Mouse (Mus musculus): ENCODE data around the gene E030025P04Rik. TPM values are rescaled to one million over a fixed set of nuclear protein-coding genes. Genes with fewer than 3 reads are reported as not detected.

The E030025P04Rik gene
- not detected in 2 replicates for polyA plus RNA-seq (2016; fragmentation: Nextera tagmentation; extraction: Ambion mirVana)

GRCm38 (mm10) chr11:109144236-109144635 lies at the start of gene E030025P04Rik:
E030025P04Rik (minus strand) TSS chr11:109144369.
- Histone ChIP-seq H3K9ac (replicated peaks) (no peak within 1 kb of the TSS), H3K9me3 (no peaks in the 10 kb centered on the region), H3K27me3 (no peaks in the 10 kb centered on the region), H3K4me3 (replicated peaks) (no peak within 1 kb of the TSS), H3K4me1 (replicated peaks) (peaks cover 7% of the 10 kb centered on the region; the same call in 1 of the 2 replicates), H3K36me3 (no peaks in the 10 kb centered on the region), H3K27ac (no peak within 1 kb of the TSS), H3K4me2 (no peak within 1 kb of the TSS)
- WGBS: 79% methylated on average over 4 of the region's 4 CpGs
- no peak for ATAC-seq (ENCODE audit: insufficient number of reproducible peaks, insufficient read depth, low FRiP score, low TSS enrichment, low read depth)

GRCm38 (mm10) chr11:109192673-109193557 lies 48.7 kb upstream of the E030025P04Rik start:
- Histone ChIP-seq H3K27ac (no peak overlapping the region), H3K4me1 (replicated peaks) (0 out of 2 replicates have a peak, but pooled peaks cover 4% of the 10 kb centered on the region), H3K27me3 (no peaks in the 10 kb centered on the region), H3K4me2 (no peak overlapping the region), H3K36me3 (no peaks in the 10 kb centered on the region), H3K4me3 (replicated peaks) (no peak overlapping the region), H3K9ac (replicated peaks) (0 out of 2 replicates have a peak overlapping the region, but pooled peaks have one; percentile 13), H3K9me3 (no peaks in the 10 kb centered on the region)
- peak; percentile 37; the same call in 1 of the 2 replicates for ATAC-seq (ENCODE audit: insufficient number of reproducible peaks, insufficient read depth, low FRiP score, low TSS enrichment, low read depth)
- 45% methylated on average over 15 of the region's 15 CpGs for WGBS

GRCm38 (mm10) chr11:109188235-109188634 lies 44.1 kb upstream of the E030025P04Rik start:
- Histone ChIP-seq H3K4me2 (no peak overlapping the region), H3K9me3 (no peaks in the 10 kb centered on the region), H3K36me3 (no peaks in the 10 kb centered on the region), H3K27me3 (no peaks in the 10 kb centered on the region), H3K9ac (replicated peaks) (no peak overlapping the region), H3K27ac (no peak overlapping the region), H3K4me3 (replicated peaks) (no peak overlapping the region), H3K4me1 (replicated peaks) (0 out of 2 replicates have a peak, but pooled peaks cover 10% of the 10 kb centered on the region)
- no peak for ATAC-seq (ENCODE audit: insufficient number of reproducible peaks, insufficient read depth, low FRiP score, low TSS enrichment, low read depth)
- 80% methylated on average over 5 of the region's 5 CpGs for WGBS

- WGBS: 44% methylated on average over 6 of the region's 6 CpGs
- Histone ChIP-seq H3K4me1 (replicated peaks) (0 out of 2 replicates have a peak, but pooled peaks cover 7% of the 10 kb centered on the region), H3K4me3 (replicated peaks) (no peak overlapping the region), H3K27me3 (no peaks in the 10 kb centered on the region), H3K27ac (no peak overlapping the region), H3K4me2 (no peak overlapping the region), H3K9ac (replicated peaks) (no peak overlapping the region), H3K9me3 (no peaks in the 10 kb centered on the region), H3K36me3 (no peaks in the 10 kb centered on the region)
- no peak for ATAC-seq (ENCODE audit: insufficient number of reproducible peaks, insufficient read depth, low FRiP score, low TSS enrichment, low read depth)
Observed at GRCm38 (mm10) chr11:109187631-109188184, 43.5 kb upstream of the E030025P04Rik start.

- Histone ChIP-seq H3K4me2 (no peak overlapping the region), H3K4me1 (replicated peaks) (peaks cover 5% of the 10 kb centered on the region), H3K9me3 (no peaks in the 10 kb centered on the region), H3K27me3 (0 out of 2 replicates have a peak, but pooled peaks cover 12% of the 10 kb centered on the region), H3K36me3 (no peaks in the 10 kb centered on the region), H3K27ac (no peak overlapping the region), H3K4me3 (replicated peaks) (no peak overlapping the region), H3K9ac (replicated peaks) (no peak overlapping the region)
- no peak for ATAC-seq (ENCODE audit: insufficient number of reproducible peaks, insufficient read depth, low FRiP score, low TSS enrichment, low read depth)
- 65% methylated on average over 7 of the region's 7 CpGs for WGBS
Observed at GRCm38 (mm10) chr11:109181118-109181517, 36.9 kb upstream of the E030025P04Rik start.

GRCm38 (mm10) chr11:109180290-109180689 lies 36.1 kb upstream of the E030025P04Rik start:
- Histone ChIP-seq H3K27ac (no peak overlapping the region), H3K4me3 (replicated peaks) (no peak overlapping the region), H3K4me2 (no peak overlapping the region), H3K4me1 (replicated peaks) (peaks cover 5% of the 10 kb centered on the region), H3K9me3 (no peaks in the 10 kb centered on the region), H3K36me3 (no peaks in the 10 kb centered on the region), H3K27me3 (0 out of 2 replicates have a peak, but pooled peaks cover 12% of the 10 kb centered on the region), H3K9ac (replicated peaks) (no peak overlapping the region)
- ATAC-seq (ENCODE audit: insufficient number of reproducible peaks, insufficient read depth, low FRiP score, low TSS enrichment, low read depth): no peak
- 92% methylated on average over 11 of the region's 11 CpGs for WGBS

- ATAC-seq (ENCODE audit: insufficient number of reproducible peaks, insufficient read depth, low FRiP score, low TSS enrichment, low read depth): no peak
- H3K27ac ChIP-seq: no peak overlapping the region
- H3K4me3 ChIP-seq (replicated peaks): no peak overlapping the region
- 54% methylated on average over 8 of the region's 8 CpGs for WGBS
- H3K9ac ChIP-seq (replicated peaks): no peak overlapping the region
- H3K36me3 ChIP-seq: no peaks in the 10 kb centered on the region
- H3K27me3 ChIP-seq: 0 out of 2 replicates have a peak, but pooled peaks cover 12% of the 10 kb centered on the region
- H3K9me3 ChIP-seq: no peaks in the 10 kb centered on the region
- no peak overlapping the region for H3K4me2 ChIP-seq
- H3K4me1 ChIP-seq (replicated peaks): peaks cover 5% of the 10 kb centered on the region
Observed at GRCm38 (mm10) chr11:109178788-109179518, 34.8 kb upstream of the E030025P04Rik start.

- H3K27me3 ChIP-seq: 0 out of 2 replicates have a peak, but pooled peaks cover 11% of the 10 kb centered on the region
- peaks cover 4% of the 10 kb centered on the region; the same call in 1 of the 2 replicates for H3K9me3 ChIP-seq
- H3K27ac ChIP-seq: no peak overlapping the region
- H3K4me2 ChIP-seq: no peak overlapping the region
- no peak overlapping the region for H3K4me3 ChIP-seq (replicated peaks)
- H3K9ac ChIP-seq (replicated peaks): no peak overlapping the region
- no peak for ATAC-seq (ENCODE audit: insufficient number of reproducible peaks, insufficient read depth, low FRiP score, low TSS enrichment, low read depth)
- 71% methylated on average over 8 of the region's 8 CpGs for WGBS
- H3K4me1 ChIP-seq (replicated peaks): peaks cover 5% of the 10 kb centered on the region; the same call in 1 of the 2 replicates
- no peaks in the 10 kb centered on the region for H3K36me3 ChIP-seq
Observed at GRCm38 (mm10) chr11:109175376-109175969, 31.3 kb upstream of the E030025P04Rik start.

GRCm38 (mm10) chr11:109172224-109172623 lies 28.1 kb upstream of the E030025P04Rik start:
- H3K4me1 ChIP-seq (replicated peaks): peaks cover 16% of the 10 kb centered on the region
- no peak overlapping the region for H3K4me3 ChIP-seq (replicated peaks)
- H3K9me3 ChIP-seq: peaks cover 4% of the 10 kb centered on the region; the same call in 1 of the 2 replicates
- ATAC-seq (ENCODE audit: insufficient number of reproducible peaks, insufficient read depth, low FRiP score, low TSS enrichment, low read depth): no peak
- no peak overlapping the region for H3K9ac ChIP-seq (replicated peaks)
- no peak overlapping the region for H3K27ac ChIP-seq
- no peaks in the 10 kb centered on the region for H3K27me3 ChIP-seq
- no peak overlapping the region for H3K4me2 ChIP-seq
- H3K36me3 ChIP-seq: no peaks in the 10 kb centered on the region
- 73% methylated on average over 1 of the region's 1 CpGs for WGBS

GRCm38 (mm10) chr11:109170771-109171170 lies 26.6 kb upstream of the E030025P04Rik start:
- Histone ChIP-seq H3K4me3 (replicated peaks) (no peak overlapping the region), H3K27me3 (no peaks in the 10 kb centered on the region), H3K36me3 (no peaks in the 10 kb centered on the region), H3K4me2 (no peak overlapping the region), H3K9me3 (peaks cover 4% of the 10 kb centered on the region; the same call in 1 of the 2 replicates), H3K27ac (no peak overlapping the region), H3K9ac (replicated peaks) (no peak overlapping the region), H3K4me1 (replicated peaks) (peaks cover 16% of the 10 kb centered on the region)
- ATAC-seq (ENCODE audit: insufficient number of reproducible peaks, insufficient read depth, low FRiP score, low TSS enrichment, low read depth): no peak
- 90% methylated on average over 6 of the region's 6 CpGs for WGBS
